Mouse (Mus musculus) granulocyte monocyte progenitor cell, adult 5-6 weeks (primary cell): ENCODE measurements around the gene Ptgfr. TPM values are rescaled to one million over a fixed set of nuclear protein-coding genes. Genes with fewer than 3 reads are reported as not detected.

Experiments
- ATAC-seq: replicated peaks from 2 replicates; pipeline ENCODE4 v1.8.0; 2016; ENCODE audit warnings: mild to moderate bottlenecking, moderate TSS enrichment, inconsistent platforms; ENCODE audit not compliant: poor library complexity, severe bottlenecking
- total RNA-seq, 2 experiments: library from RNA; stranded (forward) in 1 of 2; stranded (reverse) in 1 of 2; fragments of 200-712, 200-1000 nt in 1 of 2; fragments of >200 nt in 1 of 2; fragmentation: Nextera tagmentation in 1 of 2; gene quantifications; 2 replicates each; pipeline ENCODE4 v1.2.3; 2014 to 2017

Gene Ptgfr
- 0.04 TPM in 1 of 2 replicates, not detected in the other for total RNA-seq (2014; fragmentation: Nextera tagmentation)
- total RNA-seq (2017) = not detected in 2 replicates

DNA sequence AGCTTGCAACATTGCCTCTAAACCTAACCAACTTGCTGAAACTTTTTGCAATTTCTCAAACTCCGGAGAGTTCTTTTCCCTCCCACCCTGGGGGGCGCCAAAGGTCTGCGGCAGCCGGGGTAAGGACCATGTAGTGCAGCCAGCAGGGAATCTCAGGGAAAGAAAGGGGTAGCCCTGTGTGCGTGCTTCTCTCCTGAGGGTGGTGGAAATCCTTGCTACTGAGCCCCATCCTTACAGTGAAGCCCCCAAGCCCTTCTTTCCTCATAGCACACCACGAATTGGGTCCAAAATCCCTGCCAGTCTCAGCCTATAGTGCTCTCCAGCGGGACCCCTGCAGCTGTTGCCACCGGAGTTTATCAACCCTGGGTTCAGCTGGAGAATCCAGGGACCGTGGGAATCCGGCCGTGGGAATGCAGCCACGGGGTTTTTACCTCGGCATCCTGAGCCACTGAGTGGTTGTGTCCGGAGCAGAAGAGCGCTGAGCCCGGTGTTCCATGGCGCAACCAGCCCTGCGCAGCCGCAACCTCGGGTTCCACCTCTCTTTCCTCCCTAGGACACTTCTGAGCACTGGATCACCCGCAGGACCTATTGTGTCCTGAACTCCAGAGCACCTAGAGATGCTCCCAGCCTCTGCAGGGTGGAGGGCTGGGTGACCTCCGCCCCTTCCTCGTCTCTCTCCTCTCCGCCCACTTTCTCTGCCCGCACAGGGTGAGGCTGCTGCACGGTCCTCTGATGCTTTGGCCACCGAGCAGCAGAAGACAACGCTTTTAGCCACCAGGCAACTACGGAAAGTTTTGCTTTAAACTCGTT lies at the start of gene Ptgfr:
Ptgfr (minus strand) TSS at position 760 of the 810 bp plus-strand sequence.
- ATAC-seq = peak; percentile 51

DNA sequence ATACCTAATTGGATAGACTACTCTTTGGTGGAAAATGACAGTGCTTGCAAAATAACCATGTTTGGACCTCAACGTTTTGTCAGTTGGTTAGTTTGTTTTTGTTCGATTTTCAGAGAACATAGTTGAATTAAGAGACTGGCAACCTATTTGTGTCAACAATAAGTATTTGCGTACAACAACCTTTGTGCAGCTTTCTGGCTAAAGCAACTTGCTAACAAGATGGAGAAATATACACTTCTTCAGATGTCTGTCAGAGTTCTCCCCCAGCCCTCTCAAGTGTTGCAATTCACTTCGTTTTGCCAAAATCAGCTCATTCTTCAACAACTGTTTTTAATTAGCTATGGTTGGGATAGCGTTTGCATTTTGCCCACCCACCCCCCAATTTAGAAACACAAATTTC lies 46.5 kb upstream of the Ptgfr start:
- no peak for ATAC-seq

GRCm38 (mm10) chr3:151879981-151880380 lies 42.6 kb upstream of the Ptgfr start:
- ATAC-seq = no peak

- ATAC-seq = peak; percentile 86
Observed at GRCm38 (mm10) chr3:151868970-151869369, 31.5 kb upstream of the Ptgfr start.

DNA sequence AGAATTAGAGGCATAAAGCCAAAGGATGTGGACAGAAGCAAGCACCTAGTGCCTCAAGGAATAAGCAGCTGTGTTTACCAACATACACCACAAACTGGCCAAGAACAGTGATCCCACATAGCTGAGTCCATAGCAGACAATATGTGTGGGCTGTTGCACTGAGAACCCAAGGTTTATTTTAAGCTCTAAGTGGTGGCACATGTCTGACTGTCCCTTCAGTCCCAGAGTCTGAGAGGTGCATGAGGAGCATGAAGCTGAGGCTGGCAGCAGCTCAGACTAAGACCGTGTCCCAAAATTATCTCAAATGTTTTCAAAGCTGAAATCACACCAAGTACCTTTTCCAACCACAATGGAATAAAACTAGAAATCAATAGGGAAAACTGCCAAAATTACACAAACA lies 13.9 kb upstream of the Ptgfr start:
- ATAC-seq = no peak

DNA sequence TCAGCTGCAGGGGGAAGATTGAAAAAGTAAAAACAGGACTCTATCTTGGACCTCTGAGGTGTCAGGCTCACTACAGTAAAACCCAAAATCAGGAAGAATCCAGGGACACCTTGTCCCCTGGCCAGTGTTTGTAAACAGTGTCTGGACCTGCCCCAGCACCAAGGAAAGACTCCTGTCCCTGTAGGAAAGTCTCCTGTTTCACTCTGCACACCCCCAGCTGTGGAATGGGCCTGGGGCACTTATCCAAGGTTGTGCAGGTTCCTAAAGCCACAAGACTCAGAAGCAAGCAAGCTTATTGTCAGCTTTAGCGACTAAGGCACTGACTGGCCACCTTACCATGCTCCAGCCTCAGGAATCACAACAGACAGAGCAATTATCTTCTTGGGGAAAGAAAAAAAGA lies 13.2 kb upstream of the Ptgfr start:
- ATAC-seq = no peak

- ATAC-seq = peak; percentile 83
Observed at GRCm38 (mm10) chr3:151846292-151846691, 8.9 kb upstream of the Ptgfr start.

DNA sequence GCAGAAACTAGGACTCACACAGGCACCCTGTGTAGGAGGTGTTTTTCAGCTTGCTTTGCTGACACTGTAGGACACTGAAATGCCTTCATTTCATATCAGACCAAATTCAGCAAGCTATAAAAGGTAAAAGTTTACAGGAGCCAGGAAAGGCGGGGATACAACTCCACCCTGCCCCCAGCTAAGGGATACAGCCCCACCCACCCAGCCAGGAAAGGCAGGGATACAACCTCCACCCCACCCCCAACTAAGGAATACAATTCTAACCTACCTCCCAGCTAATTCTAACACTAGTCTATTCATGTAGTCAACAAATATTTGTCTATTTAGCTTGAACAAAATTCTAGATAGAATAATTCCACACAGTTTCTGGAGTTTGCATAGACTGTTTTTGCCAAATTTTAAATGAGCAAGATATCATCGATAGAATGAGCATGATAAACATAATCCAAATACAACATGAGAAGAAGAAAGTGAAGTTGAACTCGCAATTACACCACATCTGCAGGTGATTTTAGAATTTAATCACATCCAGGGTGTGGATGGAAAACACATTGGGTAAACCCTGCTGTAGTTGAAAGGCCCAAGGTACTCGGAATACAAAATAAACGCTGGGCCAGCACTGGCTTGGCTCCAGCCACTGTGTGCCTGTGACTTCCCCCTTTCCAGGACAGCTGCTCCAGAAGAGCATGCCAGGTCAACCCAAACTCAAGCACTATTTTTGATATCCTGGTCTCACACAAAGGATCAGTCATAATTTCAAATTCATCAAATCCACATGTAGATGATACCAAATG lies 7.1 kb upstream of the Ptgfr start:
- no peak for ATAC-seq

GRCm38 (mm10) chr3:151840688-151841087 lies 3.3 kb upstream of the Ptgfr start:
- ATAC-seq = peak; percentile 54

DNA sequence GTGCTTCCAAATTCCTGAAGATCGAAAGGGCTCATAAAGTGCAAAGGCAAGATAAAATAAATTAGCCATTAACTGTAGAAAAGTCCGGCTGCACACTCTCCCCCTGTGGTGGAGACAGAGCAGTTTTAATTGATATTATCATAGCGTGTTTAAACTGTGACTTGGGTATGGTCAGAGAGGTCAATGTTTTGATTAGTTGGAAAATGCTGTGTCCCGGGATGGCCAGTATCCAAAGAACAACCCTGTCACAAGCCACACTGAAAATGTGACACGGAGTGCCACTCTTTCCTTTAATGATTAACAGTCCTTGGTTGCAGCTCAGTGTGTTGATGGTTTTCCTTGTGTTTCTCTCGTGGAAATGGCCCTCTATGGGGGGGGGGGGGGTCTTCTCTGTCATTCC lies 942 bp upstream of the Ptgfr start:
- ATAC-seq = no peak

DNA sequence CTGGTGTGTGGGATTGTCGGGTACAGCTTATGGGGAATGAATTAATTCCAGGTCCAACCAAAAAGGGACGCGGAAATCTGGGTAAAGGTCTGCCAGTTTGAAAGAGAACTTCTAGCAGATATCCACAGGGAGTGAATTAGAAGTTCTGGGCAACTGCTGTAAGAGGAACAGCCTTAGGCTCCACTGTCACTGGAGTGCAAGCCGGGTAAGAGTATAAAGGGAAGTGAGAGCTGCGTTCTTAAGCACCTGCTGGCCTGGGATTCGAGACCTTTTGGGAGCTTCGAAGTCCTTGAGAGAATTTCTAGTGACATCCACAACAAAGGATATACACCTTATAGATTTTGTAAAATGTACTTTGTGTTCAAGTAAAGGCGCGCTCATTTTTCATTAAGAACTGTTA lies 319 bp upstream of the Ptgfr start:
- ATAC-seq = peak; percentile 72

DNA sequence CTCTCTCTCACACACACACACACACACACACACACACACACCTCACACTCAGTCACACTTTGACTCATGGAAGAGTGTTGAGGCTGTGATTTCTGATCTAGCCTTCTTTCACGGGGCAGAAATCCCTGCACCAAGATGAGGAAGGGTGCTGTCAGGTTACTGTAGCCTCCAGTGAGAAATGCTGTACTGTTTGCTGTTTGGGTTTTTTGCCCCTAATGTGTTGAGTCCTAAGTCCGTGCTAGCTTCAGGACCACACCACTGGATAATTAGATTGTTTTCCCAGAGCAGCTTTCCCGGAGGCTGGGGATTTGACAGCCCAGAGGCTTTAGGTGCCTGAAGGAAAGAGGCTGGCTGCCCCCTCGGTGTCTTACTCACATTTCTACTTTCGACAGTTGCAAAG lies 979 bp downstream of the Ptgfr start:
- ATAC-seq = no peak

DNA sequence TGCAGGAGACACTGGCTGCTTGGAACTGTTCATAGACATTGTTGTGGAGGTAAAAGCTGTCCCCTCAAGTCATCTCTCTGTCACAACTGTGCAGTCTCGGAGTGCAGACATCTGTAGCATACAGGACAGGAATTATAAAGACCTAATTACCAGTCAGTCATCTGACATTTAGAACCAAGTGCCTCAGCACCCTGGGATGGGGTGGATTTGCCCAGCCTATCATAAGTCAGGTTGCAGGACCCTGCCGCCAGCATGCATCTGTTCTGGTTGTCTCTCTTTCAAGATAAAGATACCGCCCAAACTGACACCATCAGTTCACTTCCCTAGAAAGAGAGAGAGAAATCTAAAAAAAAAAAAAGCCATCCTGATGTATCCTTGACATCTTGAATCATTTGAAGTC lies 1.6 kb downstream of the Ptgfr start:
- ATAC-seq = no peak

- ATAC-seq = no peak
Observed at GRCm38 (mm10) chr3:151827950-151828610, 9.3 kb downstream of the Ptgfr start.

DNA sequence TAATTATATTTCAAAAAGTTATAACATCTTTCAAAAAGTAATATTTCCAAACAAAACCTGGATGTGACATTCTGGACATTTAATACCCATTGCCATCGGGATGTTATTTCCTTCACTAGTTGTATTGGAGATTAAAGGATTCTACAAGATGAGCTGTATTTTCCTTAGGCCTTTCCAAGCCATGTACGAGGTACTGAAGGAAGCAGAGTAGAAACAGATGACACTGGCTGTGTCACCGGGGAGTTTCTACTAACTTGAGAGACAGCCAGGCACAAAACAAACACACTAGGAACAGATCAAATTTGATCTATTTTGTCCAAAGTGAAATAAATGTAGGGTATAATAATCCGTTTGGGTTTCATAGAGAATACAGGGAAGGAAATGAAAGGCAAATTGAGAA lies 17.6 kb downstream of the Ptgfr start:
- ATAC-seq = no peak

- peak; percentile 81 for ATAC-seq
Observed at GRCm38 (mm10) chr3:151818265-151818664, 19.2 kb downstream of the Ptgfr start.

DNA sequence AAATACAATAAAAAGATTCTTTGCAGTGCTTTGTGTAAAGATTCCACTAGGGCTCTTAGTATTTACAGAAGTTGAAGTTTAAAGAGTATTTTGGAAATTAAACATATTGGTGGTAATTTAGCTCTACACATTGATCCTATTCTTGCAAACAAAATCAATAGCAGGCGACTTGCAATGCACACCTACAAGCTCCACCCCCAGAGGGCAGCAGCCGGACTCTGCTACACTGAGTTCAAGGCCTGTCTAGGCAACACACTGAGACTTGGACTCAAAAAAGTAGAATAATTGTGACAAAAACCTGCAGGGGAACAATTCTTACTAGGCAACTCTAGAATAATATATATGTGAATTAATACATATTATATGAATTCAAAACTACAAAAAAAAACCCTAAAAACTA lies 28.8 kb downstream of the Ptgfr start:
- ATAC-seq = no peak

- ATAC-seq = no peak
Observed at GRCm38 (mm10) chr3:151788622-151789021, 48.8 kb downstream of the Ptgfr start.

DNA sequence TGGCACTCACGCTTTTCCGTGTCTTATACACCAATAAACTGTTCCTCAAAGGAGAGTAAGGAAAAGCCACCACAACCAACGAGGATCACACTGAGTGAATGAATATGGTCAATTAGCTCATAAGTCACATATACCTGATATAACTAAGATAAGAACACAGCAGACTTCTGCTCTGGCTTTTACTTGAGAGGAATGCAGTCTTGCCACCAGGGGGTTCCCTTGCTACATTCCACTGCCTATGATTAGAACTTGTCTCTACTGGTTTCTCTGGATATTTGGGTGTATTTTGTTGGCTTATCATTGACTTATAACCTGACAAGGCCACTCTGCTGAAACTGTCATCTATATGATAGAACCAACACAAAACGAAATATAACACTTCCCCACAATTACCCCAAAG lies 62.3 kb downstream of the Ptgfr start:
- ATAC-seq = no peak

GRCm38 (mm10) chr3:151771074-151771473 lies 66.4 kb downstream of the Ptgfr start:
- peak; percentile 100 for ATAC-seq

- ATAC-seq = peak; percentile 26
Observed at GRCm38 (mm10) chr3:151749737-151750136, 87.7 kb downstream of the Ptgfr start, which contains the start of gene Ifi44. Ifi44 (minus strand) TSS chr3:151749960.
